Mouse (Mus musculus) heart, embryonic 14.5 days (tissue): ENCODE data around the gene Eif2ak4. TPM values are rescaled to one million over a fixed set of nuclear protein-coding genes. Genes with fewer than 3 reads are reported as not detected.

ENCODE experiments used
- ATAC-seq: fragments of 200-750 bp; cut with Nextera tagmentation; 2 replicates; pipeline ENCODE4 v1.8.0; 2017; ENCODE audit warnings: low read depth, moderate TSS enrichment; ENCODE audit not compliant: insufficient number of reproducible peaks, insufficient read depth, low FRiP score
- H3K27ac ChIP-seq, 2 experiments: fragments of 200-500 bp in 1 of 2; fragments of 300-500 bp in 1 of 2; sonication (generic) in 1 of 2; replicated peaks in 1 of 2; 2 replicates each; pipeline ENCODE4 v1.5.1; 2012 to 2014; ENCODE audit warnings: low read depth in 2 of 2, low read length in 2 of 2, control low read depth in 1 of 2, mild to moderate bottlenecking in 1 of 2, mixed read lengths in 1 of 2; ENCODE audit not compliant: control insufficient read depth in 1 of 2, insufficient read depth in 1 of 2
- H3K27me3 ChIP-seq: fragments of 300-500 bp; sonication (generic); 2 replicates; pipeline ENCODE4 v1.6.1; 2014; ENCODE audit warnings: mild to moderate bottlenecking, low read length, control low read depth; ENCODE audit not compliant: control insufficient read depth, insufficient read depth
- H3K36me3 ChIP-seq: fragments of 300-500 bp; sonication (generic); 2 replicates; pipeline ENCODE4 v1.6.1; 2014; ENCODE audit warnings: mild to moderate bottlenecking, control low read depth, low read length, mixed read lengths; ENCODE audit not compliant: control insufficient read depth, insufficient read depth
- H3K4me1 ChIP-seq, 2 experiments: fragments of 200-500 bp in 1 of 2; fragments of 300-500 bp in 1 of 2; sonication (generic) in 1 of 2; 2 replicates each; pipeline ENCODE4 v1.6.1; 2012 to 2014; ENCODE audit warnings: low read length in 2 of 2, control low read depth in 1 of 2, mixed read lengths in 1 of 2; ENCODE audit not compliant: control insufficient read depth in 2 of 2, insufficient read depth in 2 of 2
- H3K4me2 ChIP-seq: fragments of 300-500 bp; sonication (generic); 2 replicates; pipeline ENCODE4 v1.6.1; 2014; ENCODE audit warnings: mild to moderate bottlenecking, low read length
- H3K4me3 ChIP-seq, 2 experiments: fragments of 200-500 bp in 1 of 2; fragments of 300-500 bp in 1 of 2; sonication (generic) in 1 of 2; 2 replicates each; pipeline ENCODE4 v1.5.1; 2012 to 2014; ENCODE audit warnings: low read length in 2 of 2, mild to moderate bottlenecking in 2 of 2, control low read depth in 1 of 2, low read depth in 1 of 2, moderate library complexity in 1 of 2; ENCODE audit not compliant: control insufficient read depth in 1 of 2, insufficient read depth in 1 of 2
- H3K9ac ChIP-seq: fragments of 300-500 bp; sonication (generic); 2 replicates; pipeline ENCODE4 v1.6.1; 2014; ENCODE audit warnings: mild to moderate bottlenecking, low read length
- H3K9me3 ChIP-seq: fragments of 300-500 bp; sonication (generic); 2 replicates; pipeline ENCODE4 v1.6.1; 2016; ENCODE audit warnings: low read length, control low read depth; ENCODE audit not compliant: control insufficient read depth
- WGBS: fragments of 180-500 bp; shearing (Covaris S2); extraction: QIAGEN DNeasy Blood & Tissue Kit; methylation state at CpG from one replicate; pipeline ENCODE4 v1.1.7; 2014; 5-methylcytosine and 5-hydroxymethylcytosine counted together
- polyA plus RNA-seq: library from polyadenylated mRNA; unstranded; fragments of >200 nt; fragmentation: Nextera tagmentation; extraction: Ambion mirVana; gene quantifications from 2 replicates; pipeline ENCODE4 v1.2.1, GENCODE M21; 2014

Gene Eif2ak4
- polyA plus RNA-seq, 1 experiment from 2014 or later = 6.7 TPM

DNA sequence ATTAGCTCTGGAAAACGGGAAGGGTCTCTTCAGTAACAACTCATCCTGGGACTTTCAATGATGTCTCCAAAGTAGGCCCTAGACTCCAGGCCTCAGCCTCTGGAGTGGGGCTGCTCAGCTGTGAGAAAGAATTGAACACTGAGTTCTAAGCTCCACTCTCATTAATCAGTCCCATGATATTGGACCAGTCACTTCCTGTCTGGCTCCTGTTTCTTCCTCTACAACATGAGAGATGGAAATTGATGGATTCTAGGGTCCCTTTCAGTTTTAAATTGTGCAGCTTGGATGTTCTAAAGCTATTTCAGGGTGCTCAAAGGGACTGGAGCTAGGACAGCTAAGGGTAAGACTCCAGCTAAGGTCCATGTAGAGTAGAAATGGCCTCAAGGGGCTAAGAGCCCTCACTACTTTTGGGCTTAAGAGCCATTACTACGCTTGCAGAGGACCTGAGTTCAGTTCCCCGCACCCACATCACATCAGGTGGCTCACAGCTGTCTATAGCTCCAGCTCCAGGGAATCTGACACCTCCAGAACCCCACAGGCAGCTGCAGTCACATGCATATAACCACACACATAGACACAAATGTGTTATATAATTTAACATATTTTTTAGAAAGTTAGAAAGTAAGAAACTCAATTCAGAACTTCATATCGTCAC lies 103.5 kb downstream of the Eif2ak4 start:
- H3K4me1 ChIP-seq = peaks cover 11 to 16% of the 10 kb centered on the region in 2 experiments
- no peak overlapping the region for H3K9ac ChIP-seq
- H3K27ac ChIP-seq = no peak overlapping the region
- no peak overlapping the region for H3K4me3 ChIP-seq
- no peaks in the 10 kb centered on the region for H3K36me3 ChIP-seq
- ATAC-seq = no peak
- WGBS = 78% methylated on average over 4 of the region's 4 CpGs
- no peaks in the 10 kb centered on the region for H3K27me3 ChIP-seq
- H3K4me2 ChIP-seq = no peak overlapping the region
- H3K9me3 ChIP-seq = no peaks in the 10 kb centered on the region

DNA sequence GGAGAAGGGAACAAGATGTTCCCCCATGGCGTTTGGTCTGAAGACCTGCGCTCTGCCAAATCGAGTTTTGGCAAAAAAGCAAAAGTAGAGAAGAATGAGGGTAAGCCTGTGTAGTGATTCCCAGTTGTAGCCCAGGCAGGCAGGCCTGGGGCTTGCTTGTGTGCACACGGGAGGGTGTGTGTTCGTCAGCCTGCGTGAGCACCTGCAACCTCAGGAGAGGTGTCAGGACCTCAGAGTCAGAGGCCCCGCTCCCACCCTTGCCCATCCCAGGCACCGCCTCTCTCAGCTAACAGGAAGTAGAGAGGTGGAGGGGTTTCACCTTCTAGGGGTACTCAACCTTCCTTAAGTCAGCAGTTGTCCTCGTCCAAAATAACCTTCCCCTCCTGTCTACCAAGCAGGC lies 106.6 kb downstream of the Eif2ak4 start:
- no peak overlapping the region for H3K9ac ChIP-seq
- no peaks in the 10 kb centered on the region for H3K27me3 ChIP-seq
- no peak overlapping the region for H3K4me2 ChIP-seq
- H3K36me3 ChIP-seq = no peaks in the 10 kb centered on the region
- H3K4me1 ChIP-seq = peaks cover 13 to 15% of the 10 kb centered on the region in 2 experiments
- no peak overlapping the region for H3K27ac ChIP-seq
- H3K9me3 ChIP-seq = no peaks in the 10 kb centered on the region
- H3K4me3 ChIP-seq = no peak overlapping the region
- ATAC-seq = no peak
- WGBS = 75% methylated on average over 9 of the region's 9 CpGs

DNA sequence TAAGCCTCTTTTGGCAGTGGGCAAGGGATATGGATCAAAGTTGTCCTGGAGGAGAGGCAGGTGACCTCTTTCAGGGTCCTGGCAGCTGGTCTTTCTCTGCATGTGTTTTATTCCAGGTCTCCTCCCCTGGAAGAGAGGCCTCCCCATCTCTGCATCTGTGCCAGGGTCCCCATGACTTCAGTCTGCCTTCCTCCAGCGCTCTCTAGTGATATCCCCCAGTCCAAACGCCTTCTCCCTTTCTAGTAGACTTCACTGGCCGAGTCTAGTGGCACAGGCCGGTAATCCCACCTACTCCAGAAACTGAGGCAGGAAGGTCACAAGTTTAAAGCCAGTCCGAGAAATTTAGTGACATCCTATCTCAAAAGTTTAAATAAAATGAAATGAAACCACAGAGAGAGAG lies 109.5 kb downstream of the Eif2ak4 start:
- H3K4me2 ChIP-seq = no peak overlapping the region
- no peak overlapping the region for H3K27ac ChIP-seq
- no peak for ATAC-seq
- no peaks in the 10 kb centered on the region for H3K9me3 ChIP-seq
- no peak overlapping the region for H3K4me3 ChIP-seq
- H3K9ac ChIP-seq = no peak overlapping the region
- no peaks in the 10 kb centered on the region for H3K27me3 ChIP-seq
- WGBS = 77% methylated on average over 5 of the region's 5 CpGs
- H3K36me3 ChIP-seq = no peaks in the 10 kb centered on the region
- H3K4me1 ChIP-seq = peaks cover 3% of the 10 kb centered on the region in 2 experiments; a peak in 2 of 4 replicates

DNA sequence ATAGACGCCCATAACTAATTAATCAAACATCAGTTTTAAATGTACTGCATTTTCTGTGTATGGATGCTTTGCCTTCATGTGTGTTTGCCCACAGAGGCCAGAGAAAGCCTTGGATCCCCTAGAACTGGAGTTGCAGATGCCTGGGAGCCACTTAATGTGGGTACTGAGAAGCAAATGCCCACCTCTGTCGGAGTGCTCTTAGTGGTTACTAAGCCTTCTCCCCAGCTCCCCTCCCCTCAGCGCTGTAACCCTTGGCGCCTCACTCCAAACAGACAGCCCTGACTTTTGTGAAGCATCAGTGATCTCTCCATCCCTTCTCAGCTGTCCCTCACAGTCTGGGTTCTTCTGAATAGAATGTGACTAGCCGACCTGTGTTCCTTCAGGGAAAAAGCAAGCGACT lies 110.1 kb downstream of the Eif2ak4 start:
- no peaks in the 10 kb centered on the region for H3K36me3 ChIP-seq
- H3K27ac ChIP-seq = no peak overlapping the region
- H3K27me3 ChIP-seq = no peaks in the 10 kb centered on the region
- H3K4me3 ChIP-seq = no peak overlapping the region
- peaks cover 3% of the 10 kb centered on the region in 2 experiments; a peak in 2 of 4 replicates for H3K4me1 ChIP-seq
- no peak for ATAC-seq
- H3K9ac ChIP-seq = no peak overlapping the region
- H3K4me2 ChIP-seq = no peak overlapping the region
- 86% methylated on average over 6 of the region's 6 CpGs for WGBS
- no peaks in the 10 kb centered on the region for H3K9me3 ChIP-seq

DNA sequence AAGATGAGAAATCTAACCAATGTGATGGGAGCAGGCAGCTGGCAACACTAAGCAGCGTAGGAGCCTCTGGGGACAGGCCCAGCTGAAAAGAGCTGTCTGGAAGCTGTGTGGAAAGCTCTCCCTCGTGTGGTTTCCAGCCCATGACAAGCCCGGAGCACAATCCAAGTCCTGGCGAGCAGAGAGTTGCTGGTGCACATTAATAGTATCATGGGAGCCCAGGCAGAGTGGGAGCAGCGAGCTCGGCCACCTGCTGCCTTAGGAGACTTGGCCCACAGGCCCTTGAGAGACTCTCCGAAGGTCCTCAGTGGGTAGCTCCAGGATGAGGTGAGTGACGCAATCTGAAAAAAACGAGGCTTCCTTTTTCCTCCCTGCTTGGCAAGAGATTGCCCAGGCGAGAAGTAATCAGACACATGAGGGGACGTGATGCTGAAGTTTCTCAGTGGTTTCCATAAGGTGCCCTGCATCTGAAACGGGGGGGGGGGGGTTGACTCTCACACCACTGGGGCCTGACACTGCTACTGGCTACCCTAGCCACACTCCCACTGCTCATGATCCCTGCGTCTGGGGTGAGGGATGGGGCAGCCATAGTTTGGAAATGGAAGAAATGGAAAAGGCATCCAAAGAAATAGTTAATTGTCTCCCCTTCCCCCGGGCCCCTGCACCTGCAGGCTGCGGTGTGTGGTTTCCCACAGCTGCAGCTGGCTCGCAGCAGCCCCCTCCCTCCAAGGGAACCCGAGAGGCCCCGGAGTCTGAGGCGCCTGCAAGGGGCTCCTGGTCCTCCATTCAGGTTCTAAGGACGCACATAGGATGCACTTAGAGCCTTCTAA lies 110.9 kb downstream of the Eif2ak4 start:
- 42% methylated on average over 20 of the region's 20 CpGs for WGBS
- H3K4me1 ChIP-seq = peaks cover 3% of the 10 kb centered on the region in 2 experiments; a peak in 2 of 4 replicates
- no peaks in the 10 kb centered on the region for H3K27me3 ChIP-seq
- H3K9ac ChIP-seq = no peak overlapping the region
- no peak overlapping the region for H3K4me3 ChIP-seq
- no peaks in the 10 kb centered on the region for H3K36me3 ChIP-seq
- H3K27ac ChIP-seq = no peak overlapping the region
- no peaks in the 10 kb centered on the region for H3K9me3 ChIP-seq
- no peak overlapping the region for H3K4me2 ChIP-seq
- ATAC-seq = no peak

DNA sequence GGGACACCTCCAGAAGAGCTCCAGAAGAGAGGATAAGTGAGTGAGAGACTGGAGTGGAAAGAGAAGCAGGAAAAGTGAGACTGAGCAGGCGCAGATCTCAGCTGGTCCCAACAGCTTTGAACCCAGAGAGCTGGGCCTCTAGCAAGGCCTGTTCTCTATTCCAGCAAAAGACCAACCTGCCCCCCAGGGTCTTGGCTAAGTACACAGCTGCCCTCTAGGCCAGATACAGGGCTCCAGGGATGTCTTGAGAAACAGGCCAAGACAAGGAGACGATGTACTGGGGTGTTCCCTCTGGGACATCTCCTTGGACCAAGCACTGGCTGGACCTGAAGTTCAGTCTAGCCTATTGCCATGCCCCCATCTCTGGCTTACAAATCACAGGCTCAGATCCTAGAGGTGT lies 111.8 kb downstream of the Eif2ak4 start:
- no peak overlapping the region for H3K27ac ChIP-seq

DNA sequence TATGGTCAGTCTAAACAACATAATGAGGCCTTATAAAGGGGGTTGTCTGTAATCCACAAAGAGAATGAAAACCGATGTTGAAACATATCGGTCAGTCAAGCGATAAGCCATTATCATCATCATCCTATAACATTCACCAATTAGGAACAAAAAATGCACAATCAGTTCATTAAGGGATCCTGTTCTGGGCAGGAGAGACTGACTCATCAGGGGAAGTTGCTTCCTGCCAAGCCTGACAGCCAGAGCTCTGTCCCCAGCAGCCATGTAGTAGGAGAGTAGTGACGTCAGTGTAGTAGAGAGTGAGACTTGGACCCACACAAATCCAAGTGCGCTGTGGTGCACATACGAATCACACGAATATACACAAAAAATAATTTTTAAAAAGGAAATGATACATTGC lies 118.7 kb downstream of the Eif2ak4 start:
- no peak overlapping the region for H3K27ac ChIP-seq
- no peak overlapping the region for H3K9ac ChIP-seq
- H3K4me1 ChIP-seq = peaks cover 16 to 21% of the 10 kb centered on the region in 2 experiments; a peak in 3 of 4 replicates
- ATAC-seq = no peak
- no peak overlapping the region for H3K4me3 ChIP-seq
- 75% methylated on average over 7 of the region's 7 CpGs for WGBS
- H3K9me3 ChIP-seq = no peaks in the 10 kb centered on the region
- H3K27me3 ChIP-seq = no peaks in the 10 kb centered on the region
- H3K4me2 ChIP-seq = no peak overlapping the region
- no peaks in the 10 kb centered on the region for H3K36me3 ChIP-seq

More for the DNA sequence above, 111.8 kb downstream of the Eif2ak4 start:
- Histone ChIP-seq H3K9me3 (no peaks in the 10 kb centered on the region), H3K4me3 (no peak overlapping the region), H3K36me3 (no peaks in the 10 kb centered on the region), H3K4me1 (peaks cover 3% of the 10 kb centered on the region in 2 experiments; a peak in 2 of 4 replicates), H3K27me3 (no peaks in the 10 kb centered on the region), H3K9ac (no peak overlapping the region), H3K4me2 (no peak overlapping the region)
- 90% methylated on average over 2 of the region's 2 CpGs for WGBS
- ATAC-seq = no peak
